Mouse (Mus musculus) midbrain, embryonic 16.5 days (tissue): ENCODE data around the gene Plcd3. TPM values are rescaled to one million over a fixed set of nuclear protein-coding genes. Genes with fewer than 3 reads are reported as not detected.

Source experiments
- ATAC-seq: fragments of 200-750 bp; cut with Nextera tagmentation; 2 replicates; pipeline ENCODE4 v1.8.0; 2017; ENCODE audit warnings: moderate TSS enrichment
- H3K27ac ChIP-seq: fragments of 300-500 bp; sonication (generic); 2 replicates; pipeline ENCODE4 v1.5.1; 2014; ENCODE audit warnings: mild to moderate bottlenecking, low read length, mixed read lengths
- H3K27me3 ChIP-seq: fragments of 300-500 bp; sonication (generic); 2 replicates; pipeline ENCODE4 v1.6.1; 2014; ENCODE audit warnings: low read depth, low read length, mixed read lengths; ENCODE audit not compliant: control insufficient read depth, insufficient read depth
- H3K36me3 ChIP-seq: fragments of 300-500 bp; sonication (generic); 2 replicates; pipeline ENCODE4 v1.6.1; 2014; ENCODE audit warnings: mild to moderate bottlenecking, low read length, moderate library complexity, mixed read lengths; ENCODE audit not compliant: control insufficient read depth, insufficient read depth
- H3K4me1 ChIP-seq: fragments of 300-500 bp; sonication (generic); 2 replicates; pipeline ENCODE4 v1.6.1; 2014; ENCODE audit warnings: mild to moderate bottlenecking, low read length, mixed read lengths; ENCODE audit not compliant: control insufficient read depth, insufficient read depth
- H3K4me2 ChIP-seq: fragments of 300-500 bp; sonication (generic); 2 replicates; pipeline ENCODE4 v1.6.1; 2014; ENCODE audit warnings: mild to moderate bottlenecking, low read length, mixed read lengths
- H3K4me3 ChIP-seq: fragments of 300-500 bp; sonication (generic); 2 replicates; pipeline ENCODE4 v1.5.1; 2014; ENCODE audit warnings: low read depth, mild to moderate bottlenecking, low read length, moderate library complexity, mixed read lengths
- H3K9ac ChIP-seq: fragments of 300-500 bp; sonication (generic); 2 replicates; pipeline ENCODE4 v1.6.1; 2014; ENCODE audit warnings: low read depth, low read length, mixed read lengths
- H3K9me3 ChIP-seq: fragments of 300-500 bp; sonication (generic); replicated peaks from 2 replicates; pipeline ENCODE4 v1.6.1; 2014; ENCODE audit warnings: mild to moderate bottlenecking, low read length, mixed read lengths; ENCODE audit not compliant: control insufficient read depth, poor library complexity, severe bottlenecking
- WGBS: fragments of 180-500 bp; shearing (Covaris S2); extraction: QIAGEN DNeasy Blood & Tissue Kit; methylation state at CpG from one replicate; pipeline ENCODE4 v1.1.7; 2014; 5-methylcytosine and 5-hydroxymethylcytosine counted together
- polyA plus RNA-seq: library from polyadenylated mRNA; unstranded; fragments of >200 nt; fragmentation: Nextera tagmentation; extraction: Ambion mirVana; gene quantifications from 2 replicates; pipeline ENCODE4 v1.2.1, GENCODE M21; 2015

The Plcd3 gene
- polyA plus RNA-seq, 1 experiment from 2014 or later: 3.6 TPM

- no peaks in the 10 kb centered on the region for H3K27me3 ChIP-seq
- whole genome bisulfite sequencing: 58% methylated on average over 6 of the region's 6 CpGs
- H3K27ac ChIP-seq: peak overlapping the region; percentile 44
- H3K9me3 ChIP-seq: no peaks in the 10 kb centered on the region
- no peak overlapping the region for H3K4me2 ChIP-seq
- H3K4me1 ChIP-seq: peaks cover 21% of the 10 kb centered on the region
- no peak overlapping the region for H3K9ac ChIP-seq
- H3K4me3 ChIP-seq: no peak overlapping the region
- peaks cover 5% of the 10 kb centered on the region; the same call in 1 of the 2 replicates for H3K36me3 ChIP-seq
- no peak for ATAC-seq
These were observed 39.3 kb upstream of the Plcd3 start for GRCm38 (mm10) chr11:103140763-103141100.

GRCm38 (mm10) chr11:103139951-103140762, 38.7 kb upstream of the Plcd3 start:
- Histone ChIP-seq H3K4me1 (peaks cover 27% of the 10 kb centered on the region), H3K36me3 (peaks cover 5% of the 10 kb centered on the region; the same call in 1 of the 2 replicates), H3K27me3 (no peaks in the 10 kb centered on the region), H3K9me3 (no peaks in the 10 kb centered on the region), H3K27ac (no peak overlapping the region), H3K4me2 (no peak overlapping the region), H3K4me3 (no peak overlapping the region), H3K9ac (no peak overlapping the region)
- ATAC-seq: no peak
- 83% methylated on average over 14 of the region's 14 CpGs for WGBS

GRCm38 (mm10) chr11:103136039-103136577, 34.6 kb upstream of the Plcd3 start:
- peaks cover 5% of the 10 kb centered on the region; the same call in 1 of the 2 replicates for H3K36me3 ChIP-seq
- no peaks in the 10 kb centered on the region for H3K9me3 ChIP-seq
- no peaks in the 10 kb centered on the region for H3K27me3 ChIP-seq
- H3K27ac ChIP-seq: no peak overlapping the region
- H3K4me2 ChIP-seq: no peak overlapping the region
- ATAC-seq: no peak
- H3K9ac ChIP-seq: no peak overlapping the region
- peaks cover 34% of the 10 kb centered on the region for H3K4me1 ChIP-seq
- H3K4me3 ChIP-seq: no peak overlapping the region
- 94% methylated on average over 8 of the region's 8 CpGs for WGBS

- Histone ChIP-seq H3K9me3 (no peaks in the 10 kb centered on the region), H3K27ac (peak overlapping the region; percentile 87; the same call in 1 of the 2 replicates), H3K4me1 (peaks cover 37% of the 10 kb centered on the region), H3K4me3 (0 out of 2 replicates have a peak overlapping the region, but pooled peaks have one; percentile 1), H3K4me2 (peak overlapping the region; percentile 59), H3K36me3 (peaks cover 5% of the 10 kb centered on the region; the same call in 1 of the 2 replicates), H3K9ac (no peak overlapping the region), H3K27me3 (no peaks in the 10 kb centered on the region)
- ATAC-seq: no peak
- 79% methylated on average over 3 of the region's 3 CpGs for WGBS
These were observed 32.8 kb upstream of the Plcd3 start for GRCm38 (mm10) chr11:103134221-103134620.

GRCm38 (mm10) chr11:103133456-103134185, 32.2 kb upstream of the Plcd3 start:
- peak overlapping the region; percentile 28 for H3K4me3 ChIP-seq
- peak; percentile 19; the same call in 1 of the 2 replicates for ATAC-seq
- peak overlapping the region; percentile 59 for H3K4me2 ChIP-seq
- H3K9ac ChIP-seq: peak overlapping the region; percentile 62
- H3K27me3 ChIP-seq: no peaks in the 10 kb centered on the region
- peak overlapping the region; percentile 87 for H3K27ac ChIP-seq
- peaks cover 37% of the 10 kb centered on the region for H3K4me1 ChIP-seq
- H3K36me3 ChIP-seq: peaks cover 2% of the 10 kb centered on the region; the same call in 1 of the 2 replicates
- 53% methylated on average over 6 of the region's 6 CpGs for WGBS
- H3K9me3 ChIP-seq: no peaks in the 10 kb centered on the region

GRCm38 (mm10) chr11:103132576-103133455, 31.4 kb upstream of the Plcd3 start:
- no peaks in the 10 kb centered on the region for H3K27me3 ChIP-seq
- peak overlapping the region; percentile 97 for H3K9ac ChIP-seq
- H3K4me1 ChIP-seq: peaks cover 37% of the 10 kb centered on the region
- peak overlapping the region; percentile 76 for H3K4me3 ChIP-seq
- peak overlapping the region; percentile 99 for H3K27ac ChIP-seq
- no peaks in the 10 kb centered on the region for H3K36me3 ChIP-seq
- under 1% methylated on average over 48 of the region's 58 CpGs for whole genome bisulfite sequencing
- peak overlapping the region; percentile 80 for H3K4me2 ChIP-seq
- no peaks in the 10 kb centered on the region for H3K9me3 ChIP-seq
- peak; percentile 94 for ATAC-seq

GRCm38 (mm10) chr11:103131701-103132575, 30.5 kb upstream of the Plcd3 start, which contains the start of gene Hexim2:
TSS of gene Hexim2 (plus strand) at chr11:103132429.
- peaks cover 37% of the 10 kb centered on the region for H3K4me1 ChIP-seq
- no peaks in the 10 kb centered on the region for H3K9me3 ChIP-seq

More at GRCm38 (mm10) chr11:103131701-103132575, 30.5 kb upstream of the Plcd3 start, which contains the start of gene Hexim2:
- H3K36me3 ChIP-seq: no peaks in the 10 kb centered on the region
- H3K27ac ChIP-seq: peak within 1 kb of the TSS; percentile 99
- H3K4me3 ChIP-seq: peak within 1 kb of the TSS; percentile 76
- peak within 1 kb of the TSS; percentile 80 for H3K4me2 ChIP-seq
- WGBS: 2% methylated on average over 39 of the region's 39 CpGs
- H3K9ac ChIP-seq: peak within 1 kb of the TSS; percentile 97
- H3K27me3 ChIP-seq: no peaks in the 10 kb centered on the region
- ATAC-seq: peak; percentile 75
